Mouse (Mus musculus) midbrain, postnatal 0 days (tissue): ENCODE data around the gene Zfp408. TPM values are rescaled to one million over a fixed set of nuclear protein-coding genes. Genes with fewer than 3 reads are reported as not detected.

Source experiments
- ATAC-seq: fragments of 200-750 bp; cut with Nextera tagmentation; 2 replicates; pipeline ENCODE4 v1.8.0; 2017; ENCODE audit warnings: moderate number of reproducible peaks, mild to moderate bottlenecking, moderate TSS enrichment, moderate library complexity; ENCODE audit not compliant: low FRiP score
- DNase-seq: peaks from one replicate; pipeline ENCODE4 v3.0.0-alpha.2; 2015; ENCODE audit warnings: low spot score
- H3K27ac ChIP-seq: fragments of 300-500 bp; sonication (generic); 2 replicates; pipeline ENCODE4 v1.5.1; 2014; ENCODE audit warnings: low read depth, mild to moderate bottlenecking, low read length, mixed read lengths
- H3K27me3 ChIP-seq: fragments of 300-500 bp; sonication (generic); 2 replicates; pipeline ENCODE4 v1.6.1; 2014; ENCODE audit warnings: low read length, control low read depth, mixed read lengths; ENCODE audit not compliant: insufficient read depth
- H3K36me3 ChIP-seq: fragments of 300-500 bp; sonication (generic); 2 replicates; pipeline ENCODE4 v1.6.1; 2014; ENCODE audit warnings: low read length, control low read depth, mixed read lengths; ENCODE audit not compliant: insufficient read depth
- H3K4me1 ChIP-seq: fragments of 300-500 bp; sonication (generic); 2 replicates; pipeline ENCODE4 v1.6.1; 2014; ENCODE audit warnings: mild to moderate bottlenecking, control low read depth, antibody characterized with exemption, low read length, mixed read lengths; ENCODE audit not compliant: insufficient read depth
- H3K4me2 ChIP-seq: fragments of 300-500 bp; sonication (generic); 2 replicates; pipeline ENCODE4 v1.6.1; 2014; ENCODE audit warnings: low read depth, mild to moderate bottlenecking, low read length, mixed read lengths; ENCODE audit not compliant: poor library complexity, severe bottlenecking
- H3K4me3 ChIP-seq: fragments of 300-500 bp; sonication (generic); 2 replicates; pipeline ENCODE4 v1.5.1; 2014; ENCODE audit warnings: low read depth, mild to moderate bottlenecking, low read length, moderate library complexity
- H3K9ac ChIP-seq: fragments of 300-500 bp; sonication (generic); replicated peaks from 2 replicates; pipeline ENCODE4 v1.6.1; 2014; ENCODE audit warnings: mild to moderate bottlenecking, low read length, moderate library complexity, mixed read lengths; ENCODE audit not compliant: poor library complexity, severe bottlenecking
- H3K9me3 ChIP-seq: fragments of 300-500 bp; sonication (generic); 2 replicates; pipeline ENCODE4 v1.6.1; 2016; ENCODE audit warnings: low read length, control low read depth
- CTCF ChIP-seq: IDR thresholded peaks from 2 replicates; pipeline ENCODE4 v1.5.1; 2016; ENCODE audit warnings: antibody characterized with exemption, mild to moderate bottlenecking
- WGBS: fragments of 180-500 bp; shearing (Covaris S2); extraction: QIAGEN DNeasy Blood & Tissue Kit; methylation state at CpG from one replicate; pipeline ENCODE4 v1.1.7; 2014; 5-methylcytosine and 5-hydroxymethylcytosine counted together
- polyA plus RNA-seq: library from polyadenylated mRNA; unstranded; fragments of >200 nt; fragmentation: Nextera tagmentation; extraction: Ambion mirVana; gene quantifications from 2 replicates; pipeline ENCODE4 v1.2.1, GENCODE M21; 2015
- total RNA-seq: library from RNA; depleted of rRNA; stranded (reverse); fragments of >200 nt; gene quantifications from 2 replicates; pipeline ENCODE4 v1.2.3, GENCODE M21; 2014

The Zfp408 gene
- total and polyA plus RNA-seq, 2 experiments from 2014 or later: 10.7 to 14.9 TPM

DNA sequence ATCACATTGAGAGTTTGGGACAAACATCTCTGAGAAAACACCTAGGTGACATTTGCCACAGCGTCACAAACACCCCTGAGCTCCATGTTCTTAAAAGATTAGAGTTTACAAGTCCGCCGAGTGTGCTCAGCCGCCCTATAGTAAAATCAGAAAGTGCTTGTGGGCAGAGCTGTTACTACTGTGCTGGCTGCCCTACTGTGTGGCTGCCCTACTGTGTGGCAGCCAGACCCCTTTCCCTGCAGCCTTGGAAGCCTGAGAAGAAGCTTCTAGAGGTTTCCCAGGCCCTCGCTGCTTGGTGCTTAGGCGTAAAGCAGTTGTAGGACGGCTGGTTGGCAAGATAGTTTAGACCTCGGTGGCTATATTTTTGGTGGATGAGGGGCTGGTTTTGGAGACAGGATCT lies 10.1 kb upstream of the Zfp408 start:
- Histone ChIP-seq H3K27me3 (no peaks in the 10 kb centered on the region), H3K4me1 (no peaks in the 10 kb centered on the region), H3K9ac (no peak overlapping the region), H3K27ac (no peak overlapping the region), H3K9me3 (no peaks in the 10 kb centered on the region), H3K4me2 (no peak overlapping the region), H3K36me3 (peaks cover 80% of the 10 kb centered on the region), H3K4me3 (no peak overlapping the region)
- TF ChIP-seq CTCF: no peak
- WGBS: 96% methylated on average over 8 of the region's 8 CpGs
- no peak for DNase-seq
- ATAC-seq: no peak

DNA sequence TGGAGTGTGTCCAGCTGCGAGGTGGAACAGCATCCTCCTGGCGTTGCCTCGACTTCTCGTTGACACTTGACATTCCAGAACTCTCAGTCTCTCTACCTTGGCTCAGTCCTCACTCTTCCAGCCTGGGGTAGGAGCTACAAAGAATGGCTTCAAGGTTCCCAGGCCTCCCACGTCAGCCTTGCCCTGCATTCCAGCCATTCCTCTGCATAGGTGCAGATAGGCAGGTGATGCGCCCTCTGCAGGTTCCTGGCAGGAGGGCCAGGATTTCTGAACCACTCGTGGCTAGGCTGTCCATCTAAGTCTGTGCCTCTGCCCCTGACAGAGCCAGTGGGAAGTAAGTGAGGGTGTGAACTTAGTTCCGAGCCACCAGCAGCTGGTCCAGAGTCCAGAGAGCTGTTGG lies 7.2 kb upstream of the Zfp408 start:
- WGBS: 82% methylated on average over 8 of the region's 8 CpGs
- no peak for DNase-seq

GRCm38 (mm10) chr2:91655827-91656226 lies 6.2 kb upstream of the Zfp408 start:
- DNase-seq (no peak), ATAC-seq (no peak)
- H3K9me3 ChIP-seq: no peaks in the 10 kb centered on the region
- H3K27me3 ChIP-seq: no peaks in the 10 kb centered on the region
- H3K4me3 ChIP-seq: no peak overlapping the region
- H3K4me2 ChIP-seq: no peak overlapping the region
- H3K36me3 ChIP-seq: peaks cover 55% of the 10 kb centered on the region
- H3K27ac ChIP-seq: no peak overlapping the region
- no peak overlapping the region for H3K9ac ChIP-seq
- 79% methylated on average over 6 of the region's 6 CpGs for WGBS
- no peak for TF ChIP-seq CTCF
- peaks cover 10% of the 10 kb centered on the region; the same call in 1 of the 2 replicates for H3K4me1 ChIP-seq

More for the DNA sequence above, 7.2 kb upstream of the Zfp408 start:
- Histone ChIP-seq H3K9me3 (no peaks in the 10 kb centered on the region), H3K9ac (no peak overlapping the region), H3K4me2 (no peak overlapping the region), H3K4me3 (no peak overlapping the region), H3K27me3 (no peaks in the 10 kb centered on the region), H3K36me3 (peaks cover 62% of the 10 kb centered on the region), H3K4me1 (peaks cover 4% of the 10 kb centered on the region; the same call in 1 of the 2 replicates), H3K27ac (no peak overlapping the region)
- TF ChIP-seq CTCF: peak; percentile 40
- no peak for ATAC-seq

- no peak overlapping the region for H3K27ac ChIP-seq
- peaks cover 10% of the 10 kb centered on the region; the same call in 1 of the 2 replicates for H3K4me1 ChIP-seq
- H3K4me3 ChIP-seq: no peak overlapping the region
- H3K4me2 ChIP-seq: no peak overlapping the region
- no peak for DNase-seq
- H3K27me3 ChIP-seq: no peaks in the 10 kb centered on the region
- no peak overlapping the region for H3K9ac ChIP-seq
- H3K9me3 ChIP-seq: no peaks in the 10 kb centered on the region
- 97% methylated on average over 5 of the region's 5 CpGs for WGBS
- no peak for TF ChIP-seq CTCF
- peaks cover 55% of the 10 kb centered on the region for H3K36me3 ChIP-seq
- no peak for ATAC-seq
These were observed 5.8 kb upstream of the Zfp408 start for GRCm38 (mm10) chr2:91655388-91655787.

- TF ChIP-seq CTCF: no peak
- WGBS: 39% methylated on average over 6 of the region's 6 CpGs
- ATAC-seq: no peak
- Histone ChIP-seq H3K36me3 (peaks cover 37% of the 10 kb centered on the region), H3K4me3 (no peak overlapping the region), H3K4me2 (no peak overlapping the region), H3K27me3 (no peaks in the 10 kb centered on the region), H3K4me1 (peaks cover 10% of the 10 kb centered on the region; the same call in 1 of the 2 replicates), H3K27ac (no peak overlapping the region), H3K9me3 (no peaks in the 10 kb centered on the region), H3K9ac (no peak overlapping the region)
- peak; percentile 17 for DNase-seq
These were observed 3.3 kb upstream of the Zfp408 start for GRCm38 (mm10) chr2:91652863-91653262.

DNA sequence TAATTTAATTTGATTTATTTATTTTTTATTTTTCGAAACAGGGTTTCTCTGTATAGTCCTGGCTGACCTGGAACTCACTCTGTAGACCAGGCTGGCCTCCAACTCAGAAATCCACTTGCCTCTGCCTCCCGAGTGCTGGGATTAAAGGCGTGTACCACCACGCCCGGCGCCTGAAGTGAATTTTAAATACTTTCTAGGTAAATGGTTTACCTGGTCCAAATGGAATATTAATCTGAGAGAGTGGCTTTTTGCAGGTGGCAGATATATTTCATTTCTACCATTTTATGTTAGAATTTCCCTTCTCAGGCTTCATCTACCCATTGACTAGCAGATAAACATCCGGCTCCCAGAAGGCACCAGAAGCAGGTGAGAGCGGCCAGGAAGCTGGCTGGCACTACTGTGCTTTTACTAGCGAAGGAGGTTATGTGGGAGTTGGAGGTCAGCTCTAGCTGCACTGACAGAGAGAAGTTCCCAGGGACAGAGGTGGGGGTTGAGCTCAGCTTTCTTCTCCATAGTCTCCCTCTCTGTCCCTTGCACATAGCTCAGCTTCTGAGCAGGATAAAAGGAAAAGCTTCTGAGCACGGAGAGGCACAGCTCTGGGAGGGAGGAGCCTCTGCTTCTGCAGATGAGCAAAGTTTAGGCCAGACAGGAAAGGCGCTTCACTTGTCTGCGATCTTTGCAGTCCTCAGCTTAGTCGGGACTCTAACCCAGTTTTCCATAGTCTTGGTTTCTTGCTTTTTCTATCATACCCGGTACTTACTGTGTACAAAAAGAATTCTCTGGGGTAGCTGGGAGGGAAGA lies 2.1 kb upstream of the Zfp408 start:
- no peaks in the 10 kb centered on the region for H3K9me3 ChIP-seq
- no peak overlapping the region for H3K27ac ChIP-seq
- no peak overlapping the region for H3K4me2 ChIP-seq
- no peak for TF ChIP-seq CTCF
- 84% methylated on average over 14 of the region's 14 CpGs for WGBS
- ATAC-seq: no peak
- H3K9ac ChIP-seq: no peak overlapping the region
- H3K36me3 ChIP-seq: peaks cover 36% of the 10 kb centered on the region
- no peak overlapping the region for H3K4me3 ChIP-seq
- peaks cover 10% of the 10 kb centered on the region; the same call in 1 of the 2 replicates for H3K4me1 ChIP-seq
- no peaks in the 10 kb centered on the region for H3K27me3 ChIP-seq
- no peak for DNase-seq
